15 mouse cellular contexts compared by ENCODE assay signal in the genomic region with DNA sequence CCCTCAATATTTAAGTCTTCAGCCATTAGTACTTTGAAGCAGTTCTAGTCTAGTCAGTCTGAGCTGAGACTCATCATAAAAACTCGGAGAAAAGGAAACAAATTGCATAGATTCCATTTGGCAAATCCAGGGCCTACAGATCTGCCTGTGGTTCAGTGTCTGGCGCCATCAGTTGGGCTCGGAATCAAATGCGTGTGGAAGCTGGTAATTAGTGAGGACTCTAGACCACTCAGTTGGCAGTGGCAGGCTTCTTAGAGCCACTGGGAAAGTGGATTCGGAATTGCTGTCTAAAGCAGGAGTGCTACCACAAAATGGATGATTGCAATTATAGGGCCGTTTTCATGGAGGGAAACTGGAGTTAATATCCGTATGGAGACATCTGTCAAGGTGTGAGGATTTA.
DNase-seq lines count a peak whose midpoint lies in the region; ATAC-seq and TF ChIP-seq lines count a peak whose summit lies in the region.
"Had no signal": no experiment of that assay in that cellular context is flagged by ENCODE, and none has a peak within 500 bp of the region (broad histone marks: within the 10 kb centered on the region; RNA-seq: fewer than 3 reads in every experiment).

No protein-coding gene starts in this region.

- no peak for TF ChIP-seq CTCF in lung, embryonic 14.5 days (IDR thresholded peaks at IDR 0.05; ENCODE audit: low read depth)
- TF ChIP-seq CTCF in thymus, adult 2 months (IDR thresholded peaks at IDR 0.05; ENCODE audit: borderline replicate concordance, control insufficient read depth, extremely low read depth, insufficient read depth, low read length, poor library complexity) = no peak

- no peak for ATAC-seq in lung, embryonic 14.5 days (ENCODE audit: insufficient read depth)
- 0 out of 2 replicates have a peak, but pooled peaks have one; percentile 55 for ATAC-seq in forebrain, embryonic 12.5 days (ENCODE audit: low FRiP score)
- ATAC-seq in limb, embryonic 11.5 days (ENCODE audit: insufficient number of reproducible peaks, low FRiP score, low TSS enrichment, low read depth) = no peak
- ATAC-seq: activated CD4-positive, CD25-positive, alpha-beta regulatory T cell, adult 4 months had no signal

- H3K9me3 ChIP-seq in lung, embryonic 14.5 days (ENCODE audit: low read depth, low read length) = no peaks in the 10 kb centered on the region
- H3K9me3 ChIP-seq in forebrain, embryonic 12.5 days = no peaks in the 10 kb centered on the region
- H3K9me3 ChIP-seq in limb, embryonic 11.5 days (ENCODE audit: control insufficient read depth, low read length) = no peaks in the 10 kb centered on the region
- H3K9me3 ChIP-seq: G1E had no signal

- H3K9ac ChIP-seq in lung, embryonic 14.5 days = no peak overlapping the region
- H3K9ac ChIP-seq in forebrain, embryonic 12.5 days = no peak overlapping the region
- no peak overlapping the region for H3K9ac ChIP-seq in limb, embryonic 11.5 days (ENCODE audit: low read length)

- H3K36me3 ChIP-seq in lung, embryonic 14.5 days (ENCODE audit: insufficient read depth) = no peaks in the 10 kb centered on the region
- no peaks in the 10 kb centered on the region for H3K36me3 ChIP-seq in forebrain, embryonic 12.5 days (replicated peaks)
- no peaks in the 10 kb centered on the region for H3K36me3 ChIP-seq in limb, embryonic 11.5 days (ENCODE audit: control insufficient read depth, insufficient read depth, low read length)
- H3K36me3 ChIP-seq in thymus, adult 2 months (ENCODE audit: control insufficient read depth, insufficient read depth, low read length) = no peaks in the 10 kb centered on the region
- H3K36me3 ChIP-seq: G1E had no signal

- no peak overlapping the region for H3K4me2 ChIP-seq in lung, embryonic 14.5 days
- no peak overlapping the region for H3K4me2 ChIP-seq in forebrain, embryonic 12.5 days
- no peak overlapping the region for H3K4me2 ChIP-seq in limb, embryonic 11.5 days (ENCODE audit: low read depth, severe bottlenecking)
- H3K4me2 ChIP-seq: liver, embryonic 11.5 days had no signal

- peak; percentile 19 for DNase-seq in lung, embryonic 14.5 days
- DNase-seq in lung, adult 18-20 months = no peak
- DNase-seq in limb, embryonic 11.5 days (ENCODE audit: low spot score) = peak; percentile 31
- peak; percentile 11 for DNase-seq in retina, embryonic 14.5 days (ENCODE audit: low spot score)
- no peak for DNase-seq in right cerebral cortex, postnatal 14 days
- DNase-seq in thymus, adult 2 months = no peak
- no peak for DNase-seq in lung, postnatal 25 days (ENCODE audit: low spot score)
- DNase-seq: cerebellum, adult 18-20 months; kidney, adult 11 months; kidney, postnatal 25 days; lung, postnatal 14 days had no signal

- WGBS in lung, embryonic 14.5 days = 80% methylated on average over 7 of the region's 7 CpGs
- WGBS in forebrain, embryonic 12.5 days = 75% methylated on average over 7 of the region's 7 CpGs
- WGBS in limb, embryonic 11.5 days = 35% methylated on average over 7 of the region's 7 CpGs
- 93% methylated on average over 7 of the region's 7 CpGs for WGBS in thymus, adult 2 months

- no peak overlapping the region for H3K27ac ChIP-seq in lung, embryonic 14.5 days (ENCODE audit: low read depth)
- 0 out of 2 replicates have a peak overlapping the region, but pooled peaks have one; percentile 14 for H3K27ac ChIP-seq in forebrain, embryonic 12.5 days
- H3K27ac ChIP-seq in limb, embryonic 11.5 days (replicated peaks; ENCODE audit: low read depth, low read length) = peak overlapping the region; percentile 73
- no peak overlapping the region for H3K27ac ChIP-seq in thymus, adult 2 months (ENCODE audit: control insufficient read depth, insufficient read depth, low read length)

- H3K4me1 ChIP-seq in lung, embryonic 14.5 days (ENCODE audit: insufficient read depth) = no peaks in the 10 kb centered on the region
- peaks cover 14% of the 10 kb centered on the region for H3K4me1 ChIP-seq in forebrain, embryonic 12.5 days
- H3K4me1 ChIP-seq in limb, embryonic 11.5 days (ENCODE audit: control insufficient read depth, insufficient read depth, low read length) = peaks cover 3% of the 10 kb centered on the region; the same call in 1 of the 2 replicates
- no peaks in the 10 kb centered on the region for H3K4me1 ChIP-seq in thymus, adult 2 months (replicated peaks; ENCODE audit: control insufficient read depth, insufficient read depth, low read length)

- H3K27me3 ChIP-seq in lung, embryonic 14.5 days (ENCODE audit: insufficient read depth, low read length) = no peaks in the 10 kb centered on the region
- no peaks in the 10 kb centered on the region for H3K27me3 ChIP-seq in forebrain, embryonic 12.5 days
- no peaks in the 10 kb centered on the region for H3K27me3 ChIP-seq in limb, embryonic 11.5 days (ENCODE audit: control insufficient read depth, insufficient read depth, low read length)
- no peaks in the 10 kb centered on the region for H3K27me3 ChIP-seq in thymus, adult 2 months (ENCODE audit: control insufficient read depth, insufficient read depth, low read length)

- H3K4me3 ChIP-seq in lung, embryonic 14.5 days (ENCODE audit: low read depth, low read length) = no peak overlapping the region
- no peak overlapping the region for H3K4me3 ChIP-seq in forebrain, embryonic 12.5 days (replicated peaks)
- no peak overlapping the region for H3K4me3 ChIP-seq in limb, embryonic 11.5 days (ENCODE audit: low read depth, low read length)
- H3K4me3 ChIP-seq in thymus, adult 2 months (ENCODE audit: control insufficient read depth, insufficient read depth, low read length) = no peak overlapping the region

- no peak for TF ChIP-seq POLR2A in thymus, adult 2 months (IDR thresholded peaks at IDR 0.05; ENCODE audit: control insufficient read depth, extremely low read depth, insufficient read depth, low read length, poor library complexity)

Comparison
In these comparisons a context has a peak if more than half of its experiments do, and no peak if none do; other contexts are left out.
1. DNase-seq: peak in lung, embryonic 14.5 days (single experiment), limb, embryonic 11.5 days (single experiment) and retina, embryonic 14.5 days (single experiment); none in lung, adult 18-20 months (0 of 2), right cerebral cortex, postnatal 14 days (single experiment), thymus, adult 2 months (single experiment) and lung, postnatal 25 days (single experiment).
2. H3K27ac ChIP-seq: peak in forebrain, embryonic 12.5 days (single experiment) and limb, embryonic 11.5 days (single experiment); none in lung, embryonic 14.5 days (single experiment) and thymus, adult 2 months (single experiment).